Mouse (Mus musculus): ENCODE results near the gene Aqp5.

The Aqp5 gene

DNA sequence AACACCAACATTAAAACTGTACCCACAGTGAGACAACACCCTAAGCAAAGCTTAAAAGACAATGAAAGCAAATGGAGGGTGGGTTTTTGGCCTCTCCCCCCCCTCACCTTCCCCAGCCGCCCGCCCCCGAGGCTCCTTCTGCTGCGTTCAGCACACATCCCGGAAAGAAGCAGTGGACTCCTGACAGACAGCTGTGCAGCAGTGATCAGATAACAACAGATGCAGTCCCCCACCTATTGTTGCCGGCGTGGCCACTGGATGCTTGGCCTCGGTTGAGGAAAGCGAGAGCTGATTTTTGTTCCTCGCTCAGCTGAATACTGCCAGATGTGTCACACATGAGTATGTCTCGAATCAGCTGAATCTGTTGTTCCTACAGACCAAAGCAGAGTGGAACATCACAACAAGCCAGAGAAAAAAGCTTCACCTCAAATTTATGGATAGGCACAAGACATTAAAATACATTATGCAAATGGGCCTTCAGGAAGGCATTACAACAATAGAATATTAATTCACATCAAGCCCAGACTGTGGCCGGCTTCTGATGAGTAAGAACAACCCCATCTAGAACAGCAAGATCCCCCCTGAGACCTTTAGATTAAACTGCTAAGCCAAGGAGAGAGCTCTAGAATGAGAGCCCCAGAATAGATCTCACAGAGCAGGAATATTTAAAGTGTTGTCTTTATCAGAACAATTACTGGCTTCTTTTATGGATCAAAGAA lies 47.0 kb downstream of the Aqp5 start:
- no peak for DNase-seq (ENCODE audit: low spot score in 2 of 2)

- no peak for DNase-seq (ENCODE audit: low spot score in 2 of 2)
Measured at GRCm38 (mm10) chr15:99638124-99638485, 47.5 kb downstream of the Aqp5 start.

DNA sequence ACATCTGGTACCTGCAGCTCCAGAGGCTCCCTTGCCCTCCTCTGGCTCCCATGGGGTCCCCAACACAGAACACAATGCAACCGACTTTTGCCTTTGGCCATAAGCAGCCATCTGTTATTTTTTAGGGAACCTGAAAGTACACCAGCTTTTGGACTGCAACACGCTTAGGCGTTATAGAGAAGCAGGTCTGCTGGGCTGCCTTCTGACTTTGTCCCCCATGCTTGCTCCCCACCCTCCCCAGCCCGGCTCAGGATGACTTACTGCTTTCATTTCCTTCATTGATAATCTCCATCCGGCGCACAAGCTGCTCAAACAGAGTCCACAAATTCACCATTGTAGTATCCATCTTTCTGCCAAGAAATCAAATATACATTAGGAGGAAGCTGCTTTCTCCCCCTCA lies 52.0 kb downstream of the Aqp5 start:
- no peak for DNase-seq (ENCODE audit: low spot score in 2 of 2)

- DNase-seq (ENCODE audit: low spot score in 2 of 2), result no peak
Measured at GRCm38 (mm10) chr15:99643832-99644231, 53.2 kb downstream of the Aqp5 start.
